Mouse (Mus musculus) liver, postnatal 0 days (tissue): ENCODE measurements at regions not wholly inside any gene's neighbourhood (a gene's known extent, or its start where the extent isn't known, plus 50 kb on each side); places are given as distances from the start of the nearest gene placed in this dataset.

ENCODE experiments used
- ATAC-seq: fragments of 200-750 bp; cut with Nextera tagmentation; 2 replicates; pipeline ENCODE4 v1.8.0; 2017; ENCODE audit warnings: mild to moderate bottlenecking, moderate library complexity
- DNase-seq: peaks from one replicate; pipeline ENCODE4 v3.0.0-alpha.2; 2016
- H3K27ac ChIP-seq: fragments of 300-500 bp; sonication (generic); 2 replicates; pipeline ENCODE4 v1.5.1; 2014; ENCODE audit warnings: antibody characterized with exemption, moderate library complexity, mild to moderate bottlenecking, low read depth
- H3K27me3 ChIP-seq: fragments of 300-500 bp; sonication (generic); 2 replicates; pipeline ENCODE4 v1.6.1; 2014; ENCODE audit warnings: low read length, control low read depth, mixed read lengths; ENCODE audit not compliant: insufficient read depth
- H3K36me3 ChIP-seq: fragments of 300-500 bp; sonication (generic); replicated peaks from 2 replicates; pipeline ENCODE4 v1.6.1; 2014; ENCODE audit warnings: mild to moderate bottlenecking, control low read depth, low read length, moderate library complexity, mixed read lengths; ENCODE audit not compliant: insufficient read depth
- H3K4me1 ChIP-seq: fragments of 300-500 bp; sonication (generic); 2 replicates; pipeline ENCODE4 v1.6.1; 2014; ENCODE audit warnings: antibody characterized with exemption, mild to moderate bottlenecking, control low read depth; ENCODE audit not compliant: insufficient read depth
- H3K4me2 ChIP-seq: fragments of 300-500 bp; sonication (generic); 2 replicates; pipeline ENCODE4 v1.6.1; 2014; ENCODE audit warnings: low read depth, mild to moderate bottlenecking, low read length, moderate library complexity, mixed read lengths
- H3K4me3 ChIP-seq: fragments of 300-500 bp; sonication (generic); 2 replicates; pipeline ENCODE4 v1.5.1; 2014; ENCODE audit warnings: low read depth, low read length
- H3K9ac ChIP-seq: fragments of 300-500 bp; sonication (generic); replicated peaks from 2 replicates; pipeline ENCODE4 v1.6.1; 2014; ENCODE audit warnings: mild to moderate bottlenecking, moderate library complexity
- H3K9me3 ChIP-seq: fragments of 300-500 bp; sonication (generic); 2 replicates; pipeline ENCODE4 v1.6.1; 2016; ENCODE audit warnings: mild to moderate bottlenecking, control low read depth, low read length, mixed read lengths
- CTCF ChIP-seq: sonication (generic); IDR thresholded peaks from 2 replicates; pipeline ENCODE4 v1.5.1; 2016; ENCODE audit warnings: antibody characterized with exemption, low read depth
- EP300 ChIP-seq: IDR thresholded peaks from 2 replicates; pipeline ENCODE4 v1.6.1; 2016; ENCODE audit warnings: antibody characterized with exemption, low read depth, mild to moderate bottlenecking
- WGBS: fragments of 180-500 bp; shearing (Covaris S2); extraction: QIAGEN DNeasy Blood & Tissue Kit; methylation state at CpG from one replicate; pipeline ENCODE4 v1.1.7; 2014; ENCODE audit not compliant: insufficient replicate concordance; 5-methylcytosine and 5-hydroxymethylcytosine counted together

DNA sequence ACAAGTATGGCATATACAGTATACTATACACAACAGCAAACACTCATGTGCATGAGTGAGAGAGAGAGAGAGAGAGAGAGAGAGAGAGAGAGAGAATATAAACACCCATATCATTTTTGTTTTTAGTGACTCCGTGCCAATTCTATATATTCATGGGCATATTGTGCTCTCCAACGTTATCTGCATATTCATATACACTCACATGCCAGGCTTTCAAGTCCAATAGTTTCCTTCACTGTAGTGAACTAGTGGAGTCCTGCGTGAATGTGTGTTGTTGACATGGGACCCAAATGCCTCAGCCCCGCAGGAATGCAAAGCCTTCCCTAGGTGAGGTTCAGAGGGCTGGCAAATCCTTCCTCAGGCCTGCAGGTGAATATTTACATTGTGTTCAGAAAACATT is 53.4 kb upstream of the Nab1 start:
- TF ChIP-seq EP300 (no peak), CTCF (no peak)
- Histone ChIP-seq H3K36me3 (no peaks in the 10 kb centered on the region), H3K9me3 (no peaks in the 10 kb centered on the region), H3K4me2 (no peak overlapping the region), H3K9ac (no peak overlapping the region), H3K27ac (no peak overlapping the region), H3K4me1 (no peaks in the 10 kb centered on the region), H3K4me3 (no peak overlapping the region), H3K27me3 (no peaks in the 10 kb centered on the region)
- no peak for ATAC-seq
- 66% methylated on average over 4 of the region's 4 CpGs for WGBS
- no peak for DNase-seq

DNA sequence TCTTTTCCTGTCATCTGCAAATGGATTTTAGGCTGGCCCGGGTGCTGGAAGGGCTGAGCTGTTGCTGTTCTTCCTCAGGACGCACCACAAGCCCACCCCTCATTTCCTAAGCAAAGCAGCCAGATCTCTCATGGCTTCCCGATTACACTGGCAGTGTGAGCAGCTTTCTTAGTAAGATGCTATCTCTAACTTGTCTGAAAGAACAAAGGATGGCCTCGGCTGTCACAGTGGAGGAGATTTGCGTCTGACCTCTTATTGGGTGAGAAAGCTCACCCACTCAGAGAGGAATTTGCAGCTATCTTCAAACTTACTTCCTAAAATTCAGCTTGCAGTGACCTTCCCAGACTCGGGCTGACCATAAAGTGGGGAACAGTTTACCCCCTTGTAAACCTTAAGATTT is 64.7 kb upstream of the Nemp2 start:
- WGBS, result 17% methylated on average over 6 of the region's 6 CpGs
- Histone ChIP-seq H3K4me2 (no peak overlapping the region), H3K9ac (no peak overlapping the region), H3K27me3 (no peaks in the 10 kb centered on the region), H3K9me3 (no peaks in the 10 kb centered on the region), H3K36me3 (no peaks in the 10 kb centered on the region), H3K4me3 (no peak overlapping the region), H3K27ac (no peak overlapping the region), H3K4me1 (no peaks in the 10 kb centered on the region)
- TF ChIP-seq EP300 (no peak), CTCF (no peak)
- ATAC-seq (no peak), DNase-seq (no peak)

DNA sequence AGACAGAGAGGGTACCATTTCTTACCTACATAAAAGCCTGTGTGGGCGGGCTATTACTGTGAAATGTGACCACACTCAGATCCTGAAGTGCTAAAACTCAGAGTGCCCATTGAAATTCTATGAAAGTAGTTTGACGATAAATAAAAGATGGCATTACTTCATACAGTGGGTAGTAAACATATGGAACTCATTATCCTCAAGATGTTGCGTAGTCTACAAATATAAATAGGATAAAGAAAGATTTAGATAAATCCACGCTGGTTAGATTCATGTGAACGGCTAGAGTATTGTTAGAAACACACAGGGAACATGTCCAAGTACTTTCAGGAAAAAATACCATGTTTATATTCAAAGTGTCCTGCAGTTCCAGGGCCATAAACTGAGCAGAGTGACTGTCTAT is 58.8 kb upstream of the Nemp2 start:
- no peak overlapping the region for H3K4me3 ChIP-seq
- H3K9ac ChIP-seq, result no peak overlapping the region

DNA sequence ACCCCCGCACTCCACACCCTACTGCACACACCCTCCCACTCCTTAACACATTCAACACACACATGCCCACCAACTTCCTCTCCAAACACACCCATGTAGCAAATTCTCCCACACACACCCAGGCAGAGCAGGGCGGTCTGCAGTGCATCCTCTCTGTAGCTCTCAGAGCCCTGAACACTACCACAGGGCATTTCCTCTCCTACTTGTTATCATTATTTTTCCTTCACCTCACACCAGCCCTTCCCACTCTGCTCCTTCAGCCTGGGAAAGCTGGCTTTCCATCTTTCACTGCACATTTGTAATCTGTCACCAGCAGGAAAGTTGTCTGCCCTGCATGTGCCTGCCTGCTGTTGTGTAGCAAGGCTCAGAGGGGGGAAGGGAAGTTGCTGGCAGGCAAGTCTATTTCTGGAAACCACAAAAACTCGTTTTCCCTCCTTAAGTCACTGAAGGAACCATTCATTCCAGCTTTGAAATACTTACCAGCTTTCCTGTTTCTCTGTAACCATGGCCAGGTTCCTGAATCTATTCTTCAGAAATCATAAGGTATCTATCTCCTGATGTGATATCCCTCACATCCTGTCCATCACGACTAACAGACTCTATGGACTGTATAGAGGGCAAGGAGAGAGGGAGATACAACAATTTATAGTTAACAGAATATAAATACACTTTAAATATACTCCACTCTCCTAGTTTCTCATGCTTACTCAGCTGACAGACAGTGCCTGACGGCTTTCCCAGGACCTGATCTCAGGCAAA is 52.0 kb upstream of the Nemp2 start:
- Histone ChIP-seq H3K4me3 (no peak overlapping the region), H3K9ac (no peak overlapping the region), H3K36me3 (no peaks in the 10 kb centered on the region), H3K4me1 (no peaks in the 10 kb centered on the region), H3K4me2 (no peak overlapping the region), H3K27ac (peak overlapping the region; percentile 62), H3K27me3 (no peaks in the 10 kb centered on the region), H3K9me3 (no peaks in the 10 kb centered on the region)
- DNase-seq, result peak; percentile 27
- 23% methylated on average over 5 of the region's 5 CpGs for WGBS
- peak; percentile 56 for ATAC-seq
- no peak for TF ChIP-seq CTCF
- TF ChIP-seq EP300, result no peak

More for the DNA sequence above, 58.8 kb upstream of the Nemp2 start:
- Histone ChIP-seq H3K36me3 (no peaks in the 10 kb centered on the region), H3K27me3 (no peaks in the 10 kb centered on the region), H3K27ac (no peak overlapping the region), H3K4me2 (no peak overlapping the region), H3K4me1 (no peaks in the 10 kb centered on the region), H3K9me3 (no peaks in the 10 kb centered on the region)
- TF ChIP-seq EP300 (no peak), CTCF (no peak)
- WGBS, result 77% methylated on average over 5 of the region's 5 CpGs
- DNase-seq (no peak), ATAC-seq (no peak)

DNA sequence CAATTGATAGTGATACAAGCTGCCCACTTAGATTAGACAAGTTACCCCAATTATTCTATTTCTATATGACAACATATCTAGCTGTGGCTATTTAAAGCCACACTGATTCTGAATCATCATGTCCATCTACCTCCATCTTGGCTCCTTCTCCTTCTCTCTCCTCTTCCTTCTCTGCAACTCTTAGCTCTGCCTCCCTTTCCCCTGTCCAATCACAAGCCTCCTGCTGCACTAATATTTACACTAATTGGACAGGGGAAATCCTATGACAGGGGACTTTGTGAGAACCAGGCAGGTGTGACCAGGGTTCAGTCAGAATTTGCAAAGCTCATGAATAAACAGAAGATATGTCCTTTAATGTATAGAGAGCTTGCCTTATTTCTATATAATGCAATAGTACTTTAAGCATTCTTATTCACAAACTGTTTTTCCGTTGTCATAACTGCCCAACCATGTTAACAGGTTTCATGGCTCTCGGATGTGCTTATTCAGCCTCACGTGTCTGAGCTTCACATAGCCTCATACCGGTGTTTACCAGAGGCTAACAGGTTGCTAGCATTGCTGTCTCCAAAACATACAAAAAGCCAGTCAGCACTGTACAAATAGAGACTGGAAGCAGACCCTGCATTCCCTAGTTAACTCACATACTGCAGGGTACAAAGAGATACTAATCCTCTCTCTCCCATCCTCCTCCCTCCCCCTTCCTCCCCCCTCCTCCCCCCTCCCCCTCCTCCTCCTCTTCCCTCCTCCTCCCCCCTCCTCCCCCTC is 50.2 kb upstream of the Nemp2 start:
- TF ChIP-seq CTCF (no peak), EP300 (no peak)
- Histone ChIP-seq H3K4me1 (no peaks in the 10 kb centered on the region), H3K9me3 (no peaks in the 10 kb centered on the region), H3K36me3 (no peaks in the 10 kb centered on the region), H3K27ac (no peak overlapping the region), H3K9ac (no peak overlapping the region), H3K27me3 (no peaks in the 10 kb centered on the region), H3K4me3 (no peak overlapping the region), H3K4me2 (no peak overlapping the region)
- WGBS, result 71% methylated on average over 4 of the region's 4 CpGs
- no peak for DNase-seq
- no peak for ATAC-seq
